Mouse (Mus musculus) embryo, embryonic 10.5 days (tissue): Measurements from ENCODE around the gene Cyp2a4.
"Not testable (repeated sequence)": the region's sequence is repeated elsewhere in the genome, so short reads cannot be mapped to it uniquely, and the experiment has no call there.

ENCODE experiments used
- DNase-seq: peaks from one replicate; pipeline ENCODE4 v3.0.0-alpha.2; 2015; ENCODE audit warnings: low spot score

Cyp2a4 gene

DNA sequence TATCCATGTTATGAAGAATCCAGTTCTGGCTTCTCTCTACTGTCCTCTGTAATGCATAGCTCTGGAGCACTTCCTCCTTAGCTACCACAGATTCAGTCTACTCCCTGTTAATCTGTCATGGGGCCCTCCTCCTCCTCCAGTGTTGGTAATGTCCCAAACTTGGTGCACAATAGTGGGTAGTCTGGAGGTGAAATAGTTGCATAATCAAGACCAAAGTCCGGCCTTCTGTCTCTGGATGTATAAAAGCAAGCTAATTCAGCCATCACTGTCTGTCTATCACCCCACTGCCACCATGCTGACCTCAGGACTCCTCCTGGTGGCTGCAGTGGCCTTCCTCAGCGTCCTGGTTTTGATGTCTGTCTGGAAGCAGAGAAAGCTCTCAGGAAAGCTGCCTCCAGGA is at the start of gene Cyp2a4:
Gene Cyp2a4, plus strand, starts transcription at position 244 of the 400 bp plus-strand sequence.
- DNase-seq, result not testable (repeated sequence)

GRCm38 (mm10) chr7:26260034-26260433 is 46.9 kb upstream of the Cyp2a4 start, which contains the start of gene Vmn1r184:
Gene Vmn1r184 (plus strand): TSS chr7:26260334.
- DNase-seq, result not testable (repeated sequence)

DNA sequence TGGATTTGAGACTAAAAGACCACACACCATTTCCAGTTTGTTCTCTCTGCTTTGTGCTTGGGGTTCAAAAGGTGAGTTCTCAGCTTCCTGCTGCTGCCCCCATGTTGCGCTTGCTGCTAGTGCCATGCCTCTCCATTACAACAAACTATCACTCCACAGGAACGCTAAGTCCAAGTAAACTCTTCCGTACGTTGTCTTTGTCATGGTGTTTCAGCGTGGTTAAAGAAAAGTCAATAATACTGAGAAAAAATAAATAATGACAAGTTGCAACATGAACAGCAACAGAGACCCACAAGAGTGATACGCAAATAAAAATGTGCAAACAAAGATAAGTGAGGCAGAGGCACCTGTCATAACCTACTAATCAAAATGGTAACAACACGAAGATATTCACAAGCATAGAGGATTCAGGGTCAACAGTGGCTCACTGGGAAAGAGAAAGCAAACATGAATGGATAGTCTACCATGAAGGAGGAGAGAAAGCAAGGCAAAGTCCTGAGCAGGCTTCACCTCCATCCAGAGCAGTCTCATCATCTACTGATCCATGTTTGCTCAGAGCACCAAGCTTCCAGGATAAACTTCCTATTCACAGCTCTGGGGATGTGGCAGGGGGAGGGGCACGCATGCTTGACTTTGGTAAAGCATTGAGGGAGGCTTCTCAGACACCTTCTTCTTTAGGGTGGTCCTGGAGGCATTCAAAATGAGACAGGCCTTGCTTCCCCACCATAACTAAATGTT is 3.4 kb upstream of the Cyp2a4 start:
- not testable (repeated sequence) for DNase-seq

DNA sequence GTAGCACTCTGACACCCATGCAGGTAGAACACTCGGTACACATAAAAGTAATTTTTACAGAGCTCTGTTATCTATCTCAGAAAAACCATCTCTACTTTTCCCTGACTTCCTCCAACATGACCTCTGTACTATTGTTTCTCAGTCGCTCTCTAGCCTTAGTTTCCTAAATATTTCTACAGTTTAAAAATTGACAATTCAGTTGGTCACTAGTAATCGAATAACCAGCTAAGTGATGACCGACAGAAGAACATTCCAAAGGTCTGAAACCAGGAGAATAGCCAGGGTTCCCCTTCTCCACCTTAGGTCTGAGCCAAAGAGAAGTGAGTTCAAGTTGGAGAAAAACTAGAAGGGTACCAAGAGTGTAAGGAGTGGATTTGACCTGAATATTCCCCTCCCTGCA is 4.8 kb downstream of the Cyp2a4 start:
- not testable (repeated sequence) for DNase-seq

GRCm38 (mm10) chr7:26315194-26315593 is 8.2 kb downstream of the Cyp2a4 start:
- not testable (repeated sequence) for DNase-seq

DNA sequence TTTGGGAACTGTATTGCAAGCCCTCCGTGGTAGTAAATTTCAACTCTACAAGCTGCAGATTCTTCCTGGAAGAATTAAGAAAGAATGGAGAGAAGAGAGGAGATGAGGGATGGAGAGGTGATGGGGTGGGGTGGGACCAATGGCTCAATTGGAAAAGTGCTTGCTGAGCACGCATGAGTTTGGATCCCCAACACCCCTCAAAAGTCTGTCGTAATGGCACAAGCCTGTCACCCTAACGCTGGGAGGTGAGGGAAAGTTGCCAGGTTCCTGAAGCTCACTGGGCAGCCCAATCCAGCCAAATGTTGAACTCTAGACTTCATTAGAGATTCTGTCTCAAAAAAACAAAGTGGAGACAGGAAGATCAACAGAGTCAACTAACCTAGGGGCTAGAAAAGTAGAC is 8.8 kb downstream of the Cyp2a4 start:
- not testable (repeated sequence) for DNase-seq

- not testable (repeated sequence) for DNase-seq
These were observed 13.4 kb downstream of the Cyp2a4 start for GRCm38 (mm10) chr7:26320361-26320760.

DNA sequence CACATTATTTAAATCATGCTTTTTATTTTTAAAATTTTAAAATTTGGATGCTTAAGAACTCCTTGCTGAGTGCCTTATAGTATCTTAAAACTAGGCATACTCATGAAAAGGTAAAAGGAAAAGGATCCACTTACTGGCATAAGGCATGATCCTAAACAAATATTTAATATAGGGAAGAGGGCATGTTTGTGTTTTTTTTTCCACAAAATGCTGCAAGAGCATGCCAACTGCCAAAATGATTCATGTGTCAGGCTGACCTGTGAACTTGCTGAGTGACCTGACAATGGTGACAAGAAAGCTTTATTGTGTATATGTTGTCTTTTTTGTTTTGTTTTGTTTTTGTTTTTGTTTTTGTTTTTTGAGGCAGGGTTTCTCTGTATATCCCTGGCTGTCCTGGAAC is 43.2 kb downstream of the Cyp2a4 start:
- DNase-seq, result not testable (repeated sequence)

DNA sequence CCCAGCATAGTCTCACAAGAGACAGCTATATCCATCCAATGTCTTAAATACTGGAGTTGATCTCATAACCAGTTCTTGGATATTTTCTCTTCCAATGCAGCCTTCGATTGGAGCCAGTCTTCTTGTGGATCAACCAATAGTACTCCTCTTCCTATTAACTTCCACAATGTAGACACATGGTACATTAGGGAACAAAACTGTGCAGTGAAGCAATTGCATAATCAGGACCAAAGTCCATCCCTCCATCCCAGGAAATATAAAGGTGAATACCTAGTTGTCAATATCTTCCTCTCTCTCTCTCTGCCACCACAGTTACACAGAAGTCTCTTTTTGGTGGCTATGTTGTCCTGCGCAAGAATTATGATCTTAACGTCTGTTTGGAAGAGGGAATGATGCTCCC is 45.3 kb downstream of the Cyp2a4 start:
- DNase-seq, result not testable (repeated sequence)

GRCm38 (mm10) chr7:26356719-26357118 is 49.8 kb downstream of the Cyp2a4 start:
- DNase-seq, result not testable (repeated sequence)
